Mouse (Mus musculus) cortical plate, adult 2 months (tissue): ENCODE results near the gene Olfr648.

Source experiments
- CTCF ChIP-seq: fragments of 200-500 bp; IDR thresholded peaks from 2 replicates; pipeline ENCODE4 v1.5.1; 2011; ENCODE audit warnings: mild to moderate bottlenecking, control low read depth, low read length; ENCODE audit not compliant: insufficient read depth; ENCODE audit errors: extremely low read depth
- POLR2A ChIP-seq: fragments of 200-500 bp; IDR thresholded peaks from 2 replicates; pipeline ENCODE4 v1.6.1; 2011; ENCODE audit warnings: mild to moderate bottlenecking, low read length, control low read depth; ENCODE audit not compliant: insufficient read depth; ENCODE audit errors: extremely low read depth

DNA sequence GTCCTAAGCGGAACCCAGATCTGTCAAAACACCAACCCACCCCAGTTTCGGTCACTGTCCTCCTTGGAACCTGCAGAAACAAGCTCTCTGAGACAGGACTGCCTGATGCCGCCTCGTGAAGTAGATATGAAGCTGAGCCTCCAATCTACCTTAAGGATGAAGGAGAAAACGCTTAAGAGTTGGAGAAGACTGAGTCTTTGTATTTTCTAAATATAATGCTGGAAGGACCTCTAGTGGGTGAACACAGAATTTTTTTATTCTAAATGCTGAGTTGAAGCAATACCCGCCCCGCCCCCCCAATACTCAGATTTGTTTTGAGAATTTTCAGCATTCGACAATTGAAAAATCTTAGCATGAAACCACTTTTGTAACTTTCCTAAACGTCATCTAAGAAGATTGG is 8.1 kb upstream of the Olfr648 start:
- no peak for TF ChIP-seq CTCF
- TF ChIP-seq POLR2A: no peak
